Mouse (Mus musculus): ENCODE measurements around the gene Tom1.

Gene Tom1

DNA sequence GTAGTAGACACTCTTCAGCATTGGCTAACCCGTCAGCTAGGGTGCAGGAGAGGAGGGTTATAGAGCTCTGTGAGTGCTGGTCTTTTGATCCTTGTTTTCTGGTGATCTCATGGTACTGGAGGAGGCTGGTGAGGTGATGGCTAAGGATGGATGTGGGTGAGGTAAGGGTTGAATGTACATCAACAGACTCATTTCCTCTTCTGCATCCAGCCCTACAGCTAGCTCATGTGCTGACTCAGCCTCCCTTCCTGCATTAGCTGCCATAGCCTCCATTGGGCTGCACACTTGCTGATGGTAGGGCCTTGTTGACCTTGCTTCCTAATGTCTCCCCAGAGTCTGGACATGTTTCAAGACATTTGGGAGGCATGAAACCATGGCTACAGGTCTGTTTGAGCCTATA is 9.5 kb downstream of the Tom1 start:
- no peak for DNase-seq

DNA sequence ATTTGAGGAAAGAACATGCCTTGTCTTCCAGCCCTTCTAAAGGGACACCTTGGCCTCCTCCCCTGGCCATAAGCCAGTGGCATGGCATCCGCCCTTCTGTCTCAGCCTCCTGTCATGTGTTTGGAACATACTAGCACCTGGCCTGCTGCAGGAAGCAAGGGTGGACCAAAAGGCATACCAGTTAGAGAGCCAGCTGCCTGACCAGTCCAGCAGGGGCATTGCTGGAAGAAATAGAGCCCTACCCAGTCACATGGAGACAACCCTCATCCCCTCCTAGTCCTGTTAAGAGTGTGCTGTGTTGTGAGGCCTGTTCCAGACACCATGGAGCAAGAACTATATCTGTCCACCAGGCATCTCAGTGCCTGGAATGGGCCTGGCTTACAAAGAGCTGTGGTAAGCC is 12.8 kb downstream of the Tom1 start:
- DNase-seq, result no peak

DNA sequence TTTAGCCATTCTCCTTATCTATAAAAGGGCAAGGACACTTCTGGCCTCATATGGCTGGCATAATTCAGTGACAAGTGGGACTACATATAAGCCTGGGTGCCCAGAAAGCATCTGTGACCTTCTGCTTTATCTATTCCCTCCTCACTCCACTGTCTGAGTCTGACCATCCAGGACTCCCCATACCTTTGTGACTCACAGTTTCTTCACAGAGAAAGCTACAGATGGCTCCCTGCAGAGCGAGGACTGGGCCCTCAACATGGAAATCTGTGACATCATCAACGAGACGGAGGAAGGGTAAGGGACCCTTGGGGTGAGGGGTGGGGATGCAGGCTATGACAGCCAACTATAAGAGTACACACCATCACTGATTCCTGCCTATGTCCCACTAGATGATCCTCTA is 14.3 kb downstream of the Tom1 start:
- DNase-seq, result no peak

DNA sequence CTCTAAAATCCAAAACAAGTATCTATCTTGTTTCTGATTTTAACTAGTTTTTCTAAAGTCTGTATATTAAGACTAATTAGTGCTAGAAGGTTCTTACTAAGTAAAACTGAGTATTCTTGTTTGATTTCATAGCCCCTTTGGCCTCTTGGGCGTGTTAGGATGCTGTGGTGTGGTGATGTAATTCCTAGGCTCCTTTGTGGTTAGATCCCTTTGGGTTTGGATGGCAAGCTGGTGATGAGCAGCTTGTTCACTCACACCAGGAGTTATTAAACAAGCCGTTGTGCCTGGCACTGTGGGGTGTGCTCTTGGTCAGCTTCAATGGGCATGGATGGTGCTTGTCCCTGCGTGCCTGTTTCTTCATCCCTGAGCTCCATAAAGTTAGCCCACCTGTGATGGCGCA is 19.8 kb downstream of the Tom1 start:
- no peak for DNase-seq

DNA sequence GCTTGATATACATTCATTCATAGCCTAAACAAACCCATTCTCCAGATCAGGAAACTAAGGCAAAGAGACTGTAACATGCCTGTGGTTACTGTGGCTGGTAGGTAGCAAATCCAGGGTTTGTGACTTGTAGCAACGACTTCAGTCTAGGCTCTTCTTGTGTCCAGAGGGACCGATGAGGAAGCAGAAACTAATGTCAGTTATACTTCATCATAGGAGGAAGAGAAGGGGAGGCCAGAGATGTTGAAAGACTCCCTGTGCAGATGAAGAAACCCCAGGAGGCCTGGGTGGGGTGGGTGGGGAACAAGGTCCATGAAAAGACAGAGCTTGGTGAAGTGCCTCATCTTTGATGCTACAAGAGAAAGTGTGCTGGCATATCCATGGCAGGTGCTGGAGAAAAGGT is 22.2 kb downstream of the Tom1 start:
- no peak for DNase-seq

DNA sequence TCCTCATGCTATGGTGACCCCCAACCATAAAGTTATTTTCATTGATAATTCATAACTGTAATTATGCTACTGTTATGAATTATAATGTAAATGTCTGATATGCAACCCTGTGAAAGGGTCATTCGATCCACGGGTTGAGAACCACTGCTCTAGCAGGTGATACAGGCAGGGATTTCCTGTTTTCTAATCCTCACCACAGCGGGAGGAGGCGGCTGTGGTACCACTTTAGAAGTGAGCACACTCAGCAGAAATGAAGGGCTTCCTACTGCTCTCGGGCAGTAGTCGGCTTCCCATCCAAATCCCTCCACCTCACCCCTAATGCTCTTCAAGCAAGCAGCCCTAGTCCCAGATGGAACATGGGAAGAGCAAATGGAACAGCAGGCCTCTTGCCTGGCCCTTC is 26.5 kb downstream of the Tom1 start:
- no peak for DNase-seq

DNA sequence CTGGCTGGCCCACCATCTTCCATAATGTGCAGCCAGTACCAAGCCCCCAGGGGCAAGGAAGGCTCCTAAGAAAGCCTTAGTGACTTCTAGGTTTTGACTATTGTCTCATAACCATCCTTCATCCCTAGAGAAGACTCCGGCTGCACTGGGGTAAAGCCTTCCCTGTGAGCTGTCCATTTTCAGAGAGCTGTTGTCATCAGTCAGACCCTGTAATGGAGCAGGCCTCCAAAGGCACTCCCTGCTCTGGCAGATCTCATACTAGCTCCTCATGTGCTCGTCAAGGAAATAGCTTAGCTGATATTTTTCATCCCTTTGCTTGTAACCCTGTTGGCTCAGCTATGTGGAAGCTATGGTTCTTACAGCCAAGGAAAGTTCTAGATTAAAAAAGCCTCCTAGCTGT is 27.3 kb downstream of the Tom1 start:
- no peak for DNase-seq

DNA sequence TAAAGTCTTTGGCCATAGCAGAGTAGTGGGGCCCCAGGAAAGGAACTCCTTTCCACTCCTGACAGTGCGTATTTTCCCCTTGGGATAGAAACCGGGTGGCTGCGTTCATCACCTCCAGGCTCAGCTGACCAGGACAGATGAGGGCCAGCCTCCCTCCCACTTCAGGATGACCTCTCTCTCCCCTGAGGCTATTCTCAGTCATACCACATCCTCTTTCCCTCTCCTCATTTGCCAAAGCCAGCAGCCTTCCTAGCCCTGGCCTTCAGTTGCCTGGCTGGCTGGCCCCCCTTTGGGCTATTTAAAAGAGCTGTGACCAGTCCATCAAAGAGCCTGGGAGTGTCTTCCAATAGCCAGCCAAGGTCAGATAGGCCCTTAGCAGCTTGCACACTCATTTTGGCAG is 29.8 kb downstream of the Tom1 start:
- DNase-seq, result no peak

DNA sequence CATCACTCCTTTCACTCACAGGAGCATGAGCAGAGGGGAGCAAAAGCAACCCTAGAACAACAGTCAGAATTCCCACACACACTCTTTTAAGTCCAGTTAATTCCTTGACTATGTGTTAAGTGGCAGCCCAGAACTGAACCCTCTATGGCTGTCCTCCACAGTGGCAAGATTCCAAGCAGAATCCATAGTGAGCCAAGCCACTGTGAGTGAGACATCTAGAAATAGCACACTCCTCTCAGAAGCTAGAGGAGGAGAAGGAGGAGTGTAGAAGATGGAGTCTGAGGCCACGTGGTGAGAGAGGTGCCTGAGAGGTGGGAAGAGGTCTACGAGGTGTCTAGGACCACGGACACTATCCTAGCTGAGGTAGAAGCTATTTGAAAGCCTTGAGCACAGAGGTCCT is 31.3 kb downstream of the Tom1 start:
- DNase-seq, result no peak

DNA sequence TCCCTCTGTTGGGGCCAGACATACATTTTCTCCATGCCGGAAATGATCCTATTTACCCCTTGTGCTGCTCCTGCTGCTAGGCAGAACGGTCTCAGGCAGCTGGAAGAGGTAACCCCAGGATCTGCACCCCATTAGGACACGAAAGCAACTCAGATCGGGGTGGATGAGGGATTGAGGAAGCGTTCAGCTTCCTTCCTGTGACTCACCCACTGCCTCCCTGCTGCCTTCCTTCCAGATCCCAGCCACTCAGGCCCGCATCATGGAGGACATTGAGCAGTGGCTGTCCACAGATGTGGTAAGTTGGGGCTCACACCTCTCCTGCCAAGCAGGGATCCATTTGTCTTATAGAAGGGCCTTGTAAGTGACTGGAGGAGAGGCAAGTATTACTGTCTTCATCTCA is 33.8 kb downstream of the Tom1 start:
- DNase-seq, result no peak

DNA sequence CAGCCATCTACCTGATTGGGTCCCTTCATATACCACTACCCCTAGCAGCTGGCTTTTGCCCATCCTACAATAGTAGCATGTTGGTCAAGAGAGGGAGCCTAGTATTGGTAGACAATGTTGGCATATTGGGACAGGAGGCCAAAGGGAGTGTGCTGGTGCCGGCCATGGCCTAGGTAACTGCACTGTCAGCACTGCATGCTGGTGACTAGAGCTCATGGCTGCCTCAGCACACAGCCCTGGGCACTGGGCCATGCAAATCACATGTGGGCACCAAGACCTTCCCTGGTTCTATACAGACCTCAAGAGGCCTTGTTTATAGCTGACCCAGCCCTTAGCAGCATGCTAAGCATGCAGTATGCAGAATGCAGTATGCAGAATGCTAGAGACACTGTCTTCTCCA is 36.8 kb downstream of the Tom1 start:
- no peak for DNase-seq

DNA sequence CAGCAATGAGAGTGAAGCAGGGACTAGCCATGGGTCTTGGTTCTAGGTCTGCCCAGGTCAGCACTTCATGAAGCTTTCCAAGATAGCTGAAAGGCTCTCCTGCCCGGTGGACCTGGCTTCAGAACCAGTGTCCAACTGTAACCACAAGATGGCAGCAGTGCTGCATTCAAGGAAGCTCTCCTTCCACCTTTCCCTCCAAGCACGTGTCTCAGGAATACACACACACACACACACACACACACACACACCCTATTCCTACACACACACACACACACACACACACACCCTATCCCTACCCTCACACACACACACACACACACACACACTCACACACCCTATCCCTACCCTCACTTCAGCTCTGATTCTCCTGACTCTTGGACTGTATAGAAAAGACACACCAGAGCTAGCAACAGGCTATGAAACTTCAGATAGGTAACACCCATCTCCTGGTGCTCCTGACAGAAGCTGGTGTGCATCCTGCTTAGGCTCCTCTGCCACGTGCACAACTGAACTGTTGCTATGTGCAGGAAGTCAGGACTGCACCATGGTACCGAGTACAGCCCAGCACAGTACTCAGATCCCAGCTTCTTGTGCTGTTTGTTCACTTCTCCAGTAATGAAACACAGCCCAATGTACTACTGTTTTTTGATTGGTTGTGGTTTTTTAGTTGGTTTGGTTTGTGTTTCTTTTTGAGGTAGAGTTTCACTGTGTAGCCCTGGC is 38.3 kb downstream of the Tom1 start:
- peak; percentile 73 to 85 for DNase-seq

DNA sequence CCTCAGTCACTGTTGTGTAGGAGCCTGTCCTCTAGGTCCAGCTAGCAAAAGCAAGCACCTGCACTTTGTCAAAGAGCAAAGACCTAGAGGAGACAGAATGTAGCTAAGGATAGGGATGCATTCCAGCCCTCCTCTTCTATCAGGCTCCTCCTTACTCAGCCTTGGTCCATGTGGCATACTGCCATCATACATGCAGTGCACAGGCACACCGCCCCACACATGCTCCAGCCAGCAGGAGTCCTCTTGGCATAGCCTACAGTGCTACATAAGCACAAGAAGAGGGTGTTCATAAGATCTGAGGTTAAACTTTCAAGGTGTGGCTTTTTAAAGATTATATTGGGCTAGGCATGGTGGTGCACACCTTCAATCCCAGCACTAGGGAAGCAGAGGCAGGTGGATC is 41.4 kb downstream of the Tom1 start:
- no peak for DNase-seq

DNA sequence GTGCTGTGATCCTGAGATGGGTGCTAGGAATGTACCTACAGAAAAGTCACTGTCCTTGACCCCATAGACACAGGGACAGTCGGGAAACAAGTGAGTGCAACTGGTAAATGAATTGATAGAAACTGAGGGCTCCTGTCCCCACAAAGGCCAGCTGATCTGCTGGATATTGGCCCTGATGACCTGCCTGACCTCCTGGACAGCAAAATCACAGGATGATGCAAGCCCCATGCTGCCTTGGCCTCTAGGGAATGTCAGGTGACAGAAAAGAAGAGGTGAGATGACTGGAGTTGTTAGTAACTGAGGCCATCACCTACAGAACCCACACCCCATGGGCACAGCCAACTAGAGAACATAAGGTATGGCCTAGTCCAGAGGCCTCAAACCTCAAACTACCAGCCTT is 44.7 kb downstream of the Tom1 start:
- DNase-seq, result no peak

DNA sequence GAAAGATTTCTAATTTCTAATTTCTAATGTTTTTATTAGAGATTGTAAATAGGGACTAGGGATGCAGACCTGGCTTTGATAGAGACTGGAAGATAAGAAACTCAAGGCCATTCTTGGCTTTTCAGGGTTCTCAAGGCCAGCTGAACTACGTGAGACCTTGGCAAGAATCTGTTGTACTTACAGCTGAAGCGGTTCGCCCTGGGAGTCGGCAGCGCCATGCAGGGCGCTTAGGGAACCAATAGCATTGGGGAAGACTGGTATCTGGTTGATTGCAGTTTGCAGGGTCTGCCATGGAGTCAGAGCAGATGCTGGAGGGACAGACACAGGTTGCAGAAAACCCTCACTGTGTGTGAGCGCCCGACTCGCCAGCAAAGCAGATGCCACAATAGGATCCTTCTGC is 45.3 kb downstream of the Tom1 start:
- no peak for DNase-seq

DNA sequence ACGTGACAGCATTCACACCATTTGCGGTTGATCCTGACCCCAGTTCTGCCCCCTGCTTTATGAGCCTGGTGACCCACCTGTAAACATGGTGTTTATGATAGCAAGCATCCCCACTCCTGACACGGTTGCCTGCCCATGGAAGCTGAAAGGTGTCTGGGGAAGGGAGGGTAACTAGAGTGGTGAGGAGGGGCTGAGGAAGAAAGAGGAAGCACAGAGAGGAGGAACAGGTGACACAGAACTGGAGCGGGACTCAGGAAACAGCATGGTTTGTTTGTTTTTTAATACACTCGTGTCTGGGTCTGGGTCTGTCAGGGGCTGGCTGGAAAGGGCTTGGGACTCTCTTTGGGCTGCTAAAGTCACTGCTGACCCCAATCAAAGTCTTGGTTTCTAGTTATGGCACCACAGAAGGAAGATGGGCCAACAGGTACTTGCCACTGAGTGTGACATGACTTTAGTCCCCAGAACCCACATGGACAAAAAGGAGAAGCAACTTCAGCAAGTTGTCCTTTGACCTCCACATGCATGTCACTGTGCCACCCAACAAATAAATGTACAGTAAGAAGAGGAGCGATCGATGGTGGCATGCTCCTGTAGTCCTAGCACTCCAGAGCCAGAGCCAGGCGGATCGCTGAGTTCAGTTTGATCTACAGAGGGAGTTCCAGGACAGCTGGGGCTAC is 48.0 kb downstream of the Tom1 start:
- DNase-seq, result no peak

DNA sequence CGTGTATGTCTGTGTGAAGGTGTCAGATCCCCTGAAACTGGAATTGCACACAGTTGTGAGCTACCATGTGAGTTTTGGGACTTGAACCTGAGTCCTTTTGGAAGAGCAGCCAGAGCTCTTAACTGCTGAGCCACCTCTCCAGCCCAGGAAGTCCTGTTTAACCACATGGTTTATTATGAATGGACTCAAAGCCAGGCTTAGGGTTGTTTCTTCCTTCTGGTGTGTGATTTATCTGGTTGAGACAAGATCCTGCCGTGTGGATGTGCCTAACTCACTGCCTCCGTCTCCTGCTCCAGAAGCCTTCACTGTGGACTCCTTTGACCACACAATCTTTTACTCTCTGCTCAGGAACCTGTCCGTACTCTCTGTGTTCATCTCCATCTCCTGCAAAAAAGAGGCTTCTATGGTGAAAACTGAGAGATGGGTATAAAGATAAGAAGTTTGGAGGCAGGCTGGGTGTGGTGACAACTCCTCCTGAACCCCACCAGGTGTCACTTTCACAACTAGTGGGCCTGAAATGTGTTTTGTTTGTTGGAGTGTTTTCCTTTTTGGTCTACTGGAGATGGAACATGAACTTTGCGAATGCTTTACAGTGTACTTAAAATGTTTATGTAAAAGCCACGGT is 48.8 kb downstream of the Tom1 start:
- DNase-seq, result no peak

DNA sequence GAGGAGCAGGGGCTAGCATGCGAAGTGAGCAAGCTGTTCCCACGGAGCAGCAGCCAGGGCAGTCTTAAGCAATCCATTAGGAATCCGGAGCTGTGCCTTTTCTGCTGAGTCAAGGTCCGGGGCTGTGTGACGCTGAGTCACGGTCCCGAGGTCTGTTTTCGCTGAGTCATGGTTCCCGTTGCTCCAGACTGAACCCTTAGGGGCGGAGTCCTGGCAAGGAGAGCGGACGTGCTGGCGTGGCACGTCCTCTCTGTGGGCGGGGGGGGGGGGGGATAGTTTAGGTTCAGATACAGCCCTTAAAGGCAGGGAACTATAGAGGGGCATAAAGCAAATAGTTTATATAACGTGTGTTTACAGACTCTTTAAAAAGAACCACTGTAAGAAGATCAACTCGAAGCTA is 50.3 kb downstream of the Tom1 start:
- DNase-seq, result peak; percentile 94 to 95

DNA sequence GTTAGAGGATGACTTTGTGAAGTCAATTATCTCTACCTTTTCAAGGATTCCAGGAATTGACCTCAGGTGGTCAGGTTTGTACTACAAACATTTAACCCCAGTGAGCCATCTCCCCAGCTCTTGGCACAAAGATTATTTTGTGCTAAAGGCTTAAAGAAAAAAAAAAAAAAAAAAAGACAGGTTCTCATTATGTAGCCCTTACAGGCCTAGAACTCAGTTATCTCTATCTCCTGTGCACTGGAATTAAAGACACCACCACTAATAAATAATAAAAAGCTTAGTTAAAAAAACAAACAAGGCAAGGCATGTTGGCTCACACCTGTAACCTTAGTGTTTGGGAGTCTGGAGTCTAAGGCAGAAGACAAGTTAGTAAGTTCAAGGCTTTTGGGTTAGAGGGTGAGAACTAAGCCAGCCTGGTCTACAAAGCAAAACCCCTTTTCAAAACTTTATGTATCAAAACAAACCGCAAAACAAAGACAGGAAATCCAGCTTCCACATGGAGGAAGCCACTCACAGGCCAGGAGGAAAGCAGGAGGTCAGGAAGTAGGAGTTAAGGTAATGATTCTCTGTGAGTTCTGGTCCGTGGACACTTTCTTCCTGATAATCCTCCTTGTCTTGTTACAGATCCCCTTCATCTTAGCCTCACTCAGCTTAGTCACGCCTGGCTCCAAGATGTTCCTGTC is 51.0 kb downstream of the Tom1 start:
- DNase-seq, result no peak

DNA sequence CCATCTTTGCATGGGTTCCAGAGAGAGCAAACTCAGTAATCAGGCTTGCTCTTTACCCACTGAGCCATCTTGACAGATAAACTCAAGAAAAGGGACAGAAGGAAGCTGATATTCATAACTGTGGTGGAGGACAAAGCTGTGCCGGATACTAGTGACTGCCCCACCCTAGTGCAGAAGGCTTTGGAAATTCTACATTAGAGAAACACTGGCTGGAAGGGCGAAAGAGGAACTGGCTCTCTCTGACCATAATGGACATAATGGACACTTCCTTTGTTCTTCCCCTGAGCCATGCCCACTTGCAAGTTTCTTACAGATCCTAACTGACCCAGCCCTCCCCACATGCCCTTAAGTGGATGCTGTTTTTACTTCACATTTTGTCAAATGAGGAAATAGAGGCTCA is 52.5 kb downstream of the Tom1 start:
- DNase-seq, result peak in 1 of 2 experiments; percentile 34

DNA sequence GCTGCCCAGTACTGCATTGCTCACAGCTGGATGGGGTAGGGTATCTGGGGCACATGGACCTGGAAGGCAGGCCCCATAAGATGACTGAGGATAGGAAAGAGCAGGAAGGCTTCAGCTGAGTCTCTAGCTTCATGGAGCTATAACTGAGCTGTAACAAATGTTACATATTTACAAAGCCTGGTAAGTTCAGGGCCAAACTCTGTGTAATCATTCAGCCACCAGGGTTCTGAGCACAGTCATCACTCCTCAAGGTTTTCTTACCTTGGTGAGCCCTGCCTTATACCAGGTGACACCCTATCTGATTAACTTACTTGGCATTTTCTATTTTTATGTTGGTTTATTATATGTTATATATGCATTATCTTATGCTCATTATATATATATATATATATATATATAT is 53.6 kb downstream of the Tom1 start:
- no peak for DNase-seq

DNA sequence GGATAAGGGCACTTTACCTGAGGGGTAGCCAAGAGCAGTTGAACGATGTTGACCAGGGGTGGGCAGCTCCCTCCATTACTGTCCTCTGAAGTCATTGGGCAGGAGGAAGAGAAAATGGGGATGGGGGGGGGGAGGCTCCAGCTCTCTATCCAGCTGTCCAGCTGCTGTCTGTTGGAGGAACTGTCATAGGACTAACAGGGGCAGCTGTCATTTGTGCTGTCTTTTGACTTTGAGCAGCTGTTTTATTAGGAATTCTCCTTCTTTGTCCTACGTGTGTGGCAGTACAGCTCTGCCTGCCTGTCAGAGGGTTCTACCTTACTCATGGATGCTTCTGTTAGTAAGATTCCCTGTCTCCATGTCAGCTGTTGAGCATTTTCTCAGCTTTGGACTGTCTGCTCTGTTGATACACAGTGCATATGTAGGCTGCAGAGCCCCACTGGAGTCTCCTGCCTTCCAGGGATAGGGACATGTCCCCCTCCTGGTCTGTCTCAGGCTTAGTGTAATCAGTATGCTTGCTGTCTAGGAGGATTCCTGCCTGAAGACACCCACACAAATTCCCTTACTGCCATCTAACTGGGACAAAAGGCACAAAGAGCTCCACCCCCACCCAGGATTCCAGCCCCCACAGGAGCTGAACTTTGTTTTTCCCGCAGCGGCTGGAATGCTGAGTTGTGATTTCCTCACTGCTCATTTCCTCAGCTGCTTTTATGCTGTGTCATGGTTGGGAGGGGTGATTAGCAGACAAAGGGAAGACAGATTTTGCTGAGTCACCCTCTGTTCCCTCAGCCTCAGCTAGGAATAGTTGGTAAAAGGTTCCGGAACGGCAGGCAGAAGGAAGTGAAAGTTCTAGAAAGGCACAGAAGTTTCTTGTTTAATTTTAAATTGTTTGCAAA is 55.7 kb downstream of the Tom1 start:
- DNase-seq, result peak; percentile 82 to 85

Measured in lung, postnatal 4 days (tissue).